Mouse (Mus musculus) macrophage (primary cell): ENCODE results near the gene Vmn2r18. TPM values are rescaled to one million over a fixed set of nuclear protein-coding genes. Genes with fewer than 3 reads are reported as not detected.

ENCODE experiments used
- H3K27ac ChIP-seq: fragments of 350-480 bp; formaldehyde crosslinking; 2 replicates; pipeline ENCODE4 v1.9.0; 2021
- H3K36me3 ChIP-seq: fragments of 350-480 bp; formaldehyde crosslinking; 2 replicates; pipeline ENCODE4 v1.9.0; 2021; ENCODE audit errors: inconsistent target
- H3K4me3 ChIP-seq: fragments of 350-480 bp; formaldehyde crosslinking; 2 replicates; pipeline ENCODE4 v1.9.0; 2021; ENCODE audit errors: inconsistent target
- H3K79me2 ChIP-seq: fragments of 350-480 bp; formaldehyde crosslinking; 2 replicates; pipeline ENCODE4 v1.9.0; 2021; ENCODE audit errors: inconsistent target
- WGBS: methylation state at CpG from one replicate; pipeline ENCODE4 v1.1.7; 2026; ENCODE audit warnings: inconsistent platforms; ENCODE audit not compliant: missing documents; 5-methylcytosine and 5-hydroxymethylcytosine counted together
- polyA plus RNA-seq: library from polyadenylated mRNA; stranded (reverse); fragments of 250-400 nt; gene quantifications from 3 replicates; pipeline ENCODE4 v1.2.4, GENCODE M21; 2018; ENCODE audit warnings: inconsistent platforms
- total RNA-seq, 78 experiments: library from RNA; depleted of rRNA; stranded (reverse); fragments of 250-400 nt; gene quantifications; 1 replicate in 9 of 78; 2 replicates in 24 of 78; 3 replicates in 43 of 78; 4 replicates in 2 of 78; pipeline ENCODE4 v1.2.4; 2018; ENCODE audit warnings: inconsistent platforms in 56 of 78

Vmn2r18 gene
- under 1 TPM in 1 of 26 experiments, not detected in 25; 0.16 TPM for total RNA-seq (2018; cell fraction: chromatin; rRNA removed)
- under 1 TPM in 1 of 26 experiments, not detected in 25; 0.04 TPM for total RNA-seq (2018; cell fraction: cytosol; rRNA removed)
- not detected for total RNA-seq (2018; cell fraction: nucleus; rRNA removed)
- not detected in 3 replicates for polyA plus RNA-seq

- Histone ChIP-seq H3K27ac (no peak within 1 kb of the TSS), H3K4me3 (no peak within 1 kb of the TSS), H3K79me2 (no peaks in the 10 kb centered on the region), H3K36me3 (no peaks in the 10 kb centered on the region)
- 90% methylated on average over 3 of the region's 3 CpGs for WGBS
These were observed at the start of gene Vmn2r18 for GRCm38 (mm10) chr5:151605921-151606320. Vmn2r18 (minus strand) TSS chr5:151606021.

GRCm38 (mm10) chr5:151651411-151651784 is 45.6 kb upstream of the Vmn2r18 start:
- 60% methylated on average over 3 of the region's 3 CpGs for WGBS
- H3K4me3 ChIP-seq, result peak overlapping the region; percentile 92; the same call in 1 of the 2 replicates

GRCm38 (mm10) chr5:151650700-151651410 is 45.0 kb upstream of the Vmn2r18 start, which contains the start of gene Rfc3:
Rfc3 (minus strand) TSS chr5:151651242.
- H3K27ac ChIP-seq, result peak within 1 kb of the TSS; percentile 52
- H3K36me3 ChIP-seq, result peaks cover 29% of the 10 kb centered on the region
- peaks cover 11% of the 10 kb centered on the region; the same call in 1 of the 2 replicates for H3K79me2 ChIP-seq
- H3K4me3 ChIP-seq, result peak within 1 kb of the TSS; percentile 92
- under 1% methylated on average over 37 of the region's 42 CpGs for WGBS

More at GRCm38 (mm10) chr5:151651411-151651784, 45.6 kb upstream of the Vmn2r18 start:
- Histone ChIP-seq H3K79me2 (peaks cover 11% of the 10 kb centered on the region; the same call in 1 of the 2 replicates), H3K36me3 (peaks cover 23% of the 10 kb centered on the region), H3K27ac (no peak overlapping the region)

- H3K4me3 ChIP-seq, result no peak overlapping the region
- peaks cover 70% of the 10 kb centered on the region for H3K36me3 ChIP-seq
- H3K27ac ChIP-seq, result no peak overlapping the region
- peaks cover 4% of the 10 kb centered on the region; the same call in 1 of the 2 replicates for H3K79me2 ChIP-seq
- 92% methylated on average over 7 of the region's 7 CpGs for WGBS
These were observed 39.0 kb upstream of the Vmn2r18 start for GRCm38 (mm10) chr5:151644845-151645244.

- Histone ChIP-seq H3K36me3 (peaks cover 61% of the 10 kb centered on the region), H3K27ac (no peak overlapping the region), H3K4me3 (no peak overlapping the region), H3K79me2 (no peaks in the 10 kb centered on the region)
- WGBS, result 26% methylated on average over 5 of the region's 5 CpGs
These were observed 37.0 kb upstream of the Vmn2r18 start for GRCm38 (mm10) chr5:151642867-151643266.

- WGBS, result 100% methylated on average over 1 of the region's 1 CpGs
- H3K27ac ChIP-seq, result no peak overlapping the region
- no peaks in the 10 kb centered on the region for H3K79me2 ChIP-seq
- peaks cover 54% of the 10 kb centered on the region for H3K36me3 ChIP-seq
- no peak overlapping the region for H3K4me3 ChIP-seq
These were observed 36.3 kb upstream of the Vmn2r18 start for GRCm38 (mm10) chr5:151642102-151642501.

GRCm38 (mm10) chr5:151601696-151602095 is 4.1 kb downstream of the Vmn2r18 start:
- WGBS, result 67% methylated on average over 1 of the region's 1 CpGs
- Histone ChIP-seq H3K79me2 (no peaks in the 10 kb centered on the region), H3K36me3 (no peaks in the 10 kb centered on the region), H3K4me3 (no peak overlapping the region), H3K27ac (no peak overlapping the region)

Other genes starting within 250 kb of the Vmn2r18 start
- not detected in 3 replicates for gene Gm42906, start 177.9 kb downstream of the Vmn2r18 start, polyA plus RNA-seq
- gene Rfc3, start 45.2 kb upstream of the Vmn2r18 start, polyA plus RNA-seq, result 15.2 to 30.8 TPM (median 15.6 TPM) in 3 replicates